Mouse (Mus musculus) erythroblast, embryonic 14.5 days (primary cell): Measurements from ENCODE around the gene Tle2.

Source experiments
- GATA1 ChIP-seq: IDR thresholded peaks from 2 replicates; pipeline ENCODE4 v1.6.1; 2012; ENCODE audit warnings: low read length, inconsistent platforms, mixed read lengths
- TAL1 ChIP-seq: IDR thresholded peaks from 3 replicates; pipeline ENCODE4 v1.6.1; 2012; ENCODE audit warnings: low read length, inconsistent platforms, mixed read lengths

DNA sequence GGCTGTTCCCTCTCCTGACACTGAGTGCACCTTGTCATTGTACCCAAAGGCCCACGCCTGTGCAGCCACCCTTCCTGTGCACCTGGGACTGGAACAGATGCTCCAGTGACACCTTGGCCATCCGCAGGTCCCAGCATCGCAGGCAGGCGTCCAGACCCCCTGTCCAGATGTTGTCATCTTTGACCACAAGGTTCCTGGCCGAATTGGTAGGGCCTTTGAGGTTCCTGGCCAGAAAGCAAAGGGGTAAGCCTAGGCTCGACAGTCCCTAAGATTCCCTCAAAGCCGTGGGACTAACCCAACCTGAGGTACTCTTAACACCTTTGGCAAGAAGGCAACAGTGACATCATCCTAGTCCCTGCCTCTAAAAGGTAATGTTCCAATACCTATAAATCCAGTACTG is 18.3 kb downstream of the Tle2 start:
- TF ChIP-seq GATA1: no peak
- TF ChIP-seq TAL1: no peak
